Mouse (Mus musculus) adrenal gland, adult 18-20 months (tissue): Measurements from ENCODE around the gene Nfam1. TPM values are rescaled to one million over a fixed set of nuclear protein-coding genes. Genes with fewer than 3 reads are reported as not detected.

Experiments
- DNase-seq, 2 experiments: peaks; one replicate each; pipeline ENCODE4 v3.0.0; 2021 to 2022; ENCODE audit warnings: low spot score in 2 of 2
- microRNA-seq, 2 experiments: library from miRNA; unstranded; fragments of <30 nt; microRNA quantifications; one replicate each; pipeline ENCODE4 v1.2.0; 2021; ENCODE audit warnings: borderline number of aligned reads in 2 of 2
- total RNA-seq, 2 experiments: library from RNA; stranded (reverse); gene quantifications; 1 replicate in 1 of 2; 2 replicates in 1 of 2; pipeline ENCODE4 v1.2.3; 2021

Gene Nfam1
- total RNA-seq, 2 experiments from 2014 or later: 3.2 to 4.1 TPM

- DNase-seq: no peak
Observed at GRCm38 (mm10) chr15:82962536-82962935, 70.6 kb downstream of the Nfam1 start.

GRCm38 (mm10) chr15:82960786-82961561 is 72.1 kb downstream of the Nfam1 start:
- no peak for DNase-seq

GRCm38 (mm10) chr15:82959151-82959550 is 74.0 kb downstream of the Nfam1 start:
- DNase-seq: no peak

GRCm38 (mm10) chr15:82958253-82958701 is 74.8 kb downstream of the Nfam1 start:
- DNase-seq: no peak

DNA sequence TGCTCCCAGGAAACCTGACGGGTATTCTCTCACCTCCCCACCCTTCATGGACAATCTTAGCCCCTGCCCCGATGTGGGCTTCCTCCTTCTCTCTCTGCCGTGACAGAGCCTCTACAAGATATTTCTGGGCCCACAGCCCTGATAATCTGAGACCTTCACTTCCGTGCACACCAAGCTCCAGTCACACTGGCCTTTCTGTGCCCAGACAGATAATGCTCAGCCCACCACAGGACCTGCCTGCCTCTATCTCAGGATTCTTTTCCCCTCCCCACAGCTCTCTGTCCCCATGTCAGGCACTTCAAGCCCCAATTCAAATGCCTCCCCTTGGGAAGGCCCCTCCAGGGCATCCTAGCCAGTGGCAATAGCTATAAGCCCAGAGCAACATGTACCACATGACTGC is 76.4 kb downstream of the Nfam1 start:
- DNase-seq: no peak

DNA sequence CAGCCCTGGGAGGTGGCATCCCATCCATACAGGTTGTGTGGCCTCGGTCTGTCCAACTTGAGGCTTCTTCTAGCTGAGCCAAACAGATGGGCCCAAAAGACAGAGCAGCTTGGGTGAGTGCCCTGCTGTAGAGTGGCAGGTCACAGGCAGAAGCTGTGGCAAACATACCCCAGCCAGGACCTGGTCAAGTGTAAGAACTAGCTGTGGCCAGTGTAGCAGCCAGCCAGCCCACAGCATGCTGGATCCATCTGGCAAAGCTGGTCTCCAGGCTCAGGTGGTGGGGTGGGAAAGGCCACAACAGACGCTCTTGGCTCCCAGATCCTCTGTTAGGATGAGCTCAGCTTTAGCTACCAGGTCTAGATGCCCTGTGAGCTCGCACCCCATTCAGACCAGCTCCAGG is 76.8 kb downstream of the Nfam1 start:
- DNase-seq: no peak

- no peak for DNase-seq
Observed at GRCm38 (mm10) chr15:82955286-82955685, 77.8 kb downstream of the Nfam1 start.

DNA sequence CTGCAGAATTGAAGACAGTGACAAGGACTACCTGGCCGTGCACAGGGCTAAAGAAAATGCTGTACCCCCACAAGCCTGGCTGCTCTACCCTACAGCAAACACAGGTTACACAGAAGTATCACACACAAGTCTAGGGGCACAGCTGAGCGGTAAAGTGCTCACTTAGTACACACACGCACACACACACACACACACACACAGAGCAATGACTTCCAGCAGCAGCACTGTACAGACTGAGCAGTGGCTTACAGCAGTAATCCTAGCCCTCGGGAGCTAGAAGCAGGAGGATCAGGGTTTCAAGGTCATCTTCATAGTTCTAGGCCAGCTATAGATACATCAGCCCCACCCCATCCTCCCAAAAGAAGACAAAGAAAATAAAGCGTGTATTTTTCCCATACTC is 79.1 kb downstream of the Nfam1 start:
- no peak for DNase-seq

DNA sequence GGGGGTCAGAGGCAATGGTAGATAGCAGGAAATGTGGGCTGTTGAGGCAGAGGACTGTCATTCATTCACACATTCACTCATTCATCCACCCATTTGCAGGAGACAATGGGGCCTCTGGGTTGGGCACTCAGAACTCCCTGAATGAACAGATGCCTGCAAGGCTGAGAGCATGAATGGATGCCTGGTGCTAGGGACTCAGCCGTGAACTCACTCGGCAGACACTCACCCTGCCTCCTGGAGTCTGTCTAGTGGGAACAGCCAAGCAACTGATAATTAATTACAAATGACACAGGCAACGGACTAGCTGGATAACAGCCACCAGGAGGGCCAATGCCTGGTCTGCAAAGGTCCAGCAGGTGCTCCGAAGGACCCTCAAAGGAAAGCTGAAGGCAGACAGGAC is 80.0 kb downstream of the Nfam1 start:
- no peak for DNase-seq

DNA sequence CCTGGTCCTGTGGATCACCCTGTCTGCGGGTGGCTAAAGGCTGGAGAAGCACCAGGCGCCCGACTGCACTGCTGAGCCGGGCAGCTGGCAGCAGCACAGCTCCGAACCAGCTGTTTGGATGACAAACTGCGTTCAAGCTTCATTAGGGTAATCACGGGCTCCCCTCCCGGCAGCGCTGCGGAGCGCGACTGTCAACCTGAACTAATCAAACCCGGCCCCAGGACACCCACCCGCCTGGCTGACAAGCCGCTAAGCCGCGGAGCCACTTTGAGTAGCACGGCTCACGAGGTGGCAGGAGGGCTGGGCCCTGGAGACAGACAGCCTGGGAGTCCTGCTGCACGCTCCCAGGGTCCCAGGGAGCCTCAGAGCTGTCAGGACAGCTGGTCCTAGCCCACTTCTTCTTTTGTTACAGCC is 80.8 kb downstream of the Nfam1 start:
- no peak for DNase-seq

GRCm38 (mm10) chr15:82950246-82950645 is 82.9 kb downstream of the Nfam1 start:
- no peak for DNase-seq

DNA sequence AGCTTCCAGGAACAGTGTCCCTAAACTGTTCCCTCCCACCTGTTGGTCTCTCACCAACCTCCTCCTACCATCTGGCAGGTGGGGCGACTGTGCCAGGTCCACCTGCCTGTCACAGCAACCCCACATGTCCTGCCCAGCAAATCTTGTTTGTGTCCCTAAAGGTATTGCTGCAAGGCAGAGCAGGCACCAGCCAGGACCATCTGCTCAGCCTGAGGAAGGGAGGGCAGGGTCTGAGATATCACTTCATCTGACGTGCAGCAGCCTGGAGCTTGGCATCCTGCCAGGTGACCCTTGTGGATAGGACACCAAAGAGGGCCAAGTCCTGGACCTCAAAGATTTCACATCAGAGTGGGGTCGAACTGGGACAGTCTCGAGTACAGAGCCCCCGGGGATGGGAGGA is 85.7 kb downstream of the Nfam1 start:
- DNase-seq: no peak

- DNase-seq: no peak
Observed at GRCm38 (mm10) chr15:82944479-82945195, 88.5 kb downstream of the Nfam1 start.

Small RNAs within 50 kb of the gene (microRNA-seq; reads per million reads assigned to microRNA genes)
- gene Mir3080: 1.8 to 4.7 reads per million in 2 experiments

Other genes with a start within 250 kb of the Nfam1 start
- under 1 TPM in 1 of 2 experiments, not detected in 1; 0.86 TPM for gene Cyp2d26, start 239.0 kb downstream of the Nfam1 start, total RNA-seq
- gene Tcf20, start 45.4 kb downstream of the Nfam1 start, total RNA-seq: 10 to 100 TPM; 84.4 to 91.1 TPM
- 10 to 100 TPM; 47.9 to 53.1 TPM for gene Serhl, start 56.2 kb upstream of the Nfam1 start, total RNA-seq
- 100 to 1,000 TPM; 111 to 113 TPM for gene Rrp7a, start 89.5 kb upstream of the Nfam1 start, total RNA-seq
- gene Poldip3, start 116.1 kb upstream of the Nfam1 start, total RNA-seq: 100 to 1,000 TPM in 1 of 2 experiments, 10 to 100 TPM in 1; 86.0 to 105 TPM
- gene Cyb5r3, start 139.3 kb upstream of the Nfam1 start, total RNA-seq: 100 to 1,000 TPM; 248 to 351 TPM
- 1 to 10 TPM; 5.5 to 8.6 TPM for gene A4galt, start 218.5 kb upstream of the Nfam1 start, total RNA-seq